11 mouse cellular contexts compared by ENCODE assay signal in genomic region chr10:86890166-86890930, GRCm38 (mm10).
DNase-seq lines count a peak whose midpoint lies in the region; ATAC-seq lines count a peak whose summit lies in the region.
"Had no signal": no experiment of that assay in that cellular context is flagged by ENCODE, and none has a peak within 500 bp of the region (broad histone marks: within the 10 kb centered on the region; RNA-seq: fewer than 3 reads in every experiment).

No protein-coding gene starts in this region.

- H3K9me3 ChIP-seq in hindbrain, embryonic 14.5 days (ENCODE audit: control insufficient read depth, low read length), result no peaks in the 10 kb centered on the region
- H3K9me3 ChIP-seq: liver, embryonic 13.5 days; midbrain, embryonic 13.5 days had no signal

- H3K27me3 ChIP-seq in hindbrain, embryonic 14.5 days (ENCODE audit: control insufficient read depth, insufficient read depth, low read length), result no peaks in the 10 kb centered on the region
- H3K27me3 ChIP-seq: liver, embryonic 13.5 days; midbrain, embryonic 13.5 days had no signal

- no peaks in the 10 kb centered on the region for H3K4me1 ChIP-seq in hindbrain, embryonic 14.5 days (replicated peaks; ENCODE audit: control insufficient read depth, insufficient read depth, low read length)
- H3K4me1 ChIP-seq: liver, embryonic 13.5 days; midbrain, embryonic 13.5 days had no signal

- DNase-seq in adrenal gland, adult (ENCODE audit: inconsistent age in 2 of 2, low spot score in 1 of 2), result peak; percentile 83 to 91
- no peak for DNase-seq in adrenal gland, postnatal 4 days (ENCODE audit: low spot score in 2 of 2)
- peak; percentile 64 for DNase-seq in 3134 (ENCODE audit: extremely low read depth, insufficient read length, low spot score)
- peak; percentile 26 for DNase-seq in gastrocnemius, adult 18-20 months (ENCODE audit: low spot score)
- peak; percentile 15 to 69 for DNase-seq in left cerebral cortex, adult 9 months (ENCODE audit: low spot score in 2 of 2)
- no peak for DNase-seq in neural tube, embryonic 10.5 days (ENCODE audit: extremely low spot score, low spot score)
- DNase-seq in urinary bladder, postnatal 25 days (ENCODE audit: low spot score), result no peak
- no peak for DNase-seq in hindbrain, embryonic 14.5 days (ENCODE audit: low spot score)
- DNase-seq: liver, embryonic 13.5 days; retina, postnatal 1 day had no signal

- H3K4me3 ChIP-seq in hindbrain, embryonic 14.5 days (replicated peaks; ENCODE audit: low read length), result no peak overlapping the region
- H3K4me3 ChIP-seq: liver, embryonic 13.5 days; midbrain, embryonic 13.5 days had no signal

- ATAC-seq in hindbrain, embryonic 14.5 days (ENCODE audit: low FRiP score), result no peak
- ATAC-seq: midbrain, embryonic 13.5 days had no signal

- 88% methylated on average over 14 of the region's 14 CpGs for WGBS in hindbrain, embryonic 14.5 days

- H3K4me2 ChIP-seq in hindbrain, embryonic 14.5 days (replicated peaks), result no peak overlapping the region
- H3K4me2 ChIP-seq: liver, embryonic 13.5 days; midbrain, embryonic 13.5 days had no signal

- H3K36me3 ChIP-seq in hindbrain, embryonic 14.5 days (replicated peaks; ENCODE audit: control insufficient read depth, insufficient read depth), result no peaks in the 10 kb centered on the region
- H3K36me3 ChIP-seq: liver, embryonic 13.5 days; midbrain, embryonic 13.5 days had no signal

- no peak overlapping the region for H3K27ac ChIP-seq in hindbrain, embryonic 14.5 days
- H3K27ac ChIP-seq: liver, embryonic 13.5 days; midbrain, embryonic 13.5 days had no signal

- H3K9ac ChIP-seq in hindbrain, embryonic 14.5 days, result no peak overlapping the region
- H3K9ac ChIP-seq: liver, embryonic 13.5 days; midbrain, embryonic 13.5 days had no signal

Comparison
In these comparisons a context has a peak if more than half of its experiments do, and no peak if none do; other contexts are left out.
1. DNase-seq: peak in adrenal gland, adult (2 of 2), 3134 (single experiment), gastrocnemius, adult 18-20 months (single experiment) and left cerebral cortex, adult 9 months (2 of 2); none in adrenal gland, postnatal 4 days (0 of 2), neural tube, embryonic 10.5 days (single experiment), urinary bladder, postnatal 25 days (single experiment) and hindbrain, embryonic 14.5 days (single experiment).